Mouse (Mus musculus) heart, embryonic 12.5 days (tissue): ENCODE data around the gene Mxra7. TPM values are rescaled to one million over a fixed set of nuclear protein-coding genes. Genes with fewer than 3 reads are reported as not detected.

ENCODE experiments used
- ATAC-seq: fragments of 200-750 bp; cut with Nextera tagmentation; 2 replicates; pipeline ENCODE4 v1.8.0; 2017; ENCODE audit warnings: moderate TSS enrichment, moderate library complexity; ENCODE audit not compliant: insufficient number of reproducible peaks, low FRiP score
- H3K27ac ChIP-seq: fragments of 300-500 bp; sonication (generic); 2 replicates; pipeline ENCODE4 v1.5.1; 2016; ENCODE audit warnings: mild to moderate bottlenecking, moderate library complexity; ENCODE audit not compliant: poor library complexity, severe bottlenecking
- H3K27me3 ChIP-seq: fragments of 300-500 bp; sonication (generic); replicated peaks from 2 replicates; pipeline ENCODE4 v1.6.1; 2016; ENCODE audit warnings: mild to moderate bottlenecking, moderate library complexity
- H3K36me3 ChIP-seq: fragments of 300-500 bp; sonication (generic); 2 replicates; pipeline ENCODE4 v1.6.1; 2016; ENCODE audit warnings: mild to moderate bottlenecking, moderate library complexity
- H3K4me1 ChIP-seq: fragments of 300-500 bp; sonication (generic); replicated peaks from 2 replicates; pipeline ENCODE4 v1.6.1; 2016; ENCODE audit warnings: mild to moderate bottlenecking
- H3K4me2 ChIP-seq: fragments of 300-500 bp; sonication (generic); 2 replicates; pipeline ENCODE4 v1.6.1; 2016; ENCODE audit warnings: mild to moderate bottlenecking, moderate library complexity
- H3K4me3 ChIP-seq: fragments of 300-500 bp; sonication (generic); 2 replicates; pipeline ENCODE4 v1.5.1; 2016; ENCODE audit warnings: mild to moderate bottlenecking
- H3K9ac ChIP-seq: fragments of 300-500 bp; sonication (generic); 2 replicates; pipeline ENCODE4 v1.6.1; 2016; ENCODE audit warnings: mild to moderate bottlenecking, moderate library complexity
- H3K9me3 ChIP-seq: fragments of 300-500 bp; sonication (generic); replicated peaks from 2 replicates; pipeline ENCODE4 v1.6.1; 2016; ENCODE audit warnings: mild to moderate bottlenecking, moderate library complexity
- WGBS: fragments of 180-500 bp; shearing (Covaris S2); methylation state at CpG from one replicate; pipeline ENCODE4 v1.1.7; 2016; 5-methylcytosine and 5-hydroxymethylcytosine counted together
- polyA plus RNA-seq: library from polyadenylated mRNA; unstranded; fragments of >200 nt; fragmentation: Nextera tagmentation; extraction: Ambion mirVana; gene quantifications from 2 replicates; pipeline ENCODE4 v1.2.1, GENCODE M21; 2016

The Mxra7 gene
- polyA plus RNA-seq, 1 experiment from 2014 or later = 27.0 TPM

- WGBS = 17% methylated on average over 7 of the region's 7 CpGs
- H3K4me1 ChIP-seq = peaks cover 25% of the 10 kb centered on the region
- H3K36me3 ChIP-seq = peaks cover 3% of the 10 kb centered on the region; the same call in 1 of the 2 replicates
- ATAC-seq = no peak
- H3K4me3 ChIP-seq = no peak overlapping the region
- no peaks in the 10 kb centered on the region for H3K9me3 ChIP-seq
- peak overlapping the region; percentile 70 for H3K27ac ChIP-seq
- peaks cover 10% of the 10 kb centered on the region for H3K27me3 ChIP-seq
- H3K9ac ChIP-seq = no peak overlapping the region
- no peak overlapping the region for H3K4me2 ChIP-seq
Measured at GRCm38 (mm10) chr11:116807938-116808606, 19.8 kb downstream of the Mxra7 start.

GRCm38 (mm10) chr11:116807526-116807925 lies 20.3 kb downstream of the Mxra7 start:
- peak overlapping the region; percentile 70 for H3K27ac ChIP-seq
- peaks cover 3% of the 10 kb centered on the region; the same call in 1 of the 2 replicates for H3K36me3 ChIP-seq
- ATAC-seq = no peak
- peaks cover 10% of the 10 kb centered on the region for H3K27me3 ChIP-seq
- H3K4me3 ChIP-seq = no peak overlapping the region
- no peaks in the 10 kb centered on the region for H3K9me3 ChIP-seq
- H3K4me1 ChIP-seq = peaks cover 20% of the 10 kb centered on the region
- H3K4me2 ChIP-seq = no peak overlapping the region
- 85% methylated on average over 3 of the region's 3 CpGs for WGBS
- no peak overlapping the region for H3K9ac ChIP-seq

- no peak overlapping the region for H3K9ac ChIP-seq
- no peak overlapping the region for H3K4me3 ChIP-seq
- peaks cover 3% of the 10 kb centered on the region; the same call in 1 of the 2 replicates for H3K36me3 ChIP-seq
- H3K9me3 ChIP-seq = no peaks in the 10 kb centered on the region
- H3K4me2 ChIP-seq = no peak overlapping the region
- H3K27ac ChIP-seq = peak overlapping the region; percentile 70
- H3K4me1 ChIP-seq = peaks cover 16% of the 10 kb centered on the region
- 0 out of 2 replicates have a peak, but pooled peaks have one; percentile 14 for ATAC-seq
- 51% methylated on average over 7 of the region's 7 CpGs for WGBS
- peaks cover 10% of the 10 kb centered on the region for H3K27me3 ChIP-seq
Measured at GRCm38 (mm10) chr11:116807116-116807515, 20.7 kb downstream of the Mxra7 start.

GRCm38 (mm10) chr11:116806136-116807071 lies 21.4 kb downstream of the Mxra7 start:
- no peak for ATAC-seq
- peak overlapping the region; percentile 61 for H3K27ac ChIP-seq
- peaks cover 10% of the 10 kb centered on the region for H3K27me3 ChIP-seq
- H3K9me3 ChIP-seq = no peaks in the 10 kb centered on the region
- peaks cover 10% of the 10 kb centered on the region for H3K4me1 ChIP-seq
- WGBS = 57% methylated on average over 15 of the region's 15 CpGs
- no peak overlapping the region for H3K4me3 ChIP-seq
- H3K4me2 ChIP-seq = no peak overlapping the region
- peaks cover 3% of the 10 kb centered on the region; the same call in 1 of the 2 replicates for H3K36me3 ChIP-seq
- H3K9ac ChIP-seq = 0 out of 2 replicates have a peak overlapping the region, but pooled peaks have one; percentile 31

- no peak overlapping the region for H3K4me3 ChIP-seq
- H3K27ac ChIP-seq = no peak overlapping the region
- no peaks in the 10 kb centered on the region for H3K27me3 ChIP-seq
- peaks cover 6% of the 10 kb centered on the region for H3K4me1 ChIP-seq
- 76% methylated on average over 5 of the region's 5 CpGs for WGBS
- H3K9ac ChIP-seq = no peak overlapping the region
- H3K9me3 ChIP-seq = no peaks in the 10 kb centered on the region
- no peaks in the 10 kb centered on the region; the same call in 1 of the 2 replicates for H3K36me3 ChIP-seq
- ATAC-seq = no peak
- no peak overlapping the region for H3K4me2 ChIP-seq
Measured at GRCm38 (mm10) chr11:116802709-116803108, 25.1 kb downstream of the Mxra7 start.

- H3K36me3 ChIP-seq = no peaks in the 10 kb centered on the region; the same call in 1 of the 2 replicates
- no peak overlapping the region for H3K27ac ChIP-seq
- ATAC-seq = peak; percentile 26; the same call in 1 of the 2 replicates
- no peaks in the 10 kb centered on the region for H3K27me3 ChIP-seq
- H3K9ac ChIP-seq = no peak overlapping the region
- no peaks in the 10 kb centered on the region for H3K9me3 ChIP-seq
- 58% methylated on average over 5 of the region's 5 CpGs for WGBS
- H3K4me2 ChIP-seq = no peak overlapping the region
- no peak overlapping the region for H3K4me3 ChIP-seq
- peaks cover 3% of the 10 kb centered on the region for H3K4me1 ChIP-seq
Measured at GRCm38 (mm10) chr11:116801106-116801505, 26.7 kb downstream of the Mxra7 start.

- Histone ChIP-seq H3K27me3 (no peaks in the 10 kb centered on the region), H3K9ac (no peak overlapping the region), H3K4me2 (no peak overlapping the region), H3K4me1 (peaks cover 3% of the 10 kb centered on the region), H3K4me3 (no peak overlapping the region), H3K9me3 (no peaks in the 10 kb centered on the region), H3K36me3 (no peaks in the 10 kb centered on the region; the same call in 1 of the 2 replicates), H3K27ac (no peak overlapping the region)
- ATAC-seq = no peak
- 81% methylated on average over 5 of the region's 5 CpGs for WGBS
Measured at GRCm38 (mm10) chr11:116799364-116799763, 28.5 kb downstream of the Mxra7 start.

- no peak overlapping the region for H3K4me3 ChIP-seq
- H3K4me1 ChIP-seq = no peaks in the 10 kb centered on the region
- H3K9me3 ChIP-seq = peaks cover 4% of the 10 kb centered on the region; the same call in 1 of the 2 replicates
- ATAC-seq = no peak
- H3K36me3 ChIP-seq = no peaks in the 10 kb centered on the region
- no peaks in the 10 kb centered on the region for H3K27me3 ChIP-seq
- no peak overlapping the region for H3K9ac ChIP-seq
- H3K4me2 ChIP-seq = no peak overlapping the region
- H3K27ac ChIP-seq = no peak overlapping the region
- 88% methylated on average over 10 of the region's 10 CpGs for WGBS
Measured at GRCm38 (mm10) chr11:116784221-116784620, 43.6 kb downstream of the Mxra7 start.

GRCm38 (mm10) chr11:116782737-116783145 lies 45.1 kb downstream of the Mxra7 start:
- no peak overlapping the region for H3K27ac ChIP-seq
- no peak overlapping the region for H3K4me2 ChIP-seq
- peaks cover 4% of the 10 kb centered on the region; the same call in 1 of the 2 replicates for H3K9me3 ChIP-seq
- 52% methylated on average over 9 of the region's 9 CpGs for WGBS
- H3K9ac ChIP-seq = no peak overlapping the region
- H3K27me3 ChIP-seq = no peaks in the 10 kb centered on the region
- no peaks in the 10 kb centered on the region for H3K4me1 ChIP-seq
- H3K4me3 ChIP-seq = no peak overlapping the region
- peak; percentile 73 for ATAC-seq
- H3K36me3 ChIP-seq = no peaks in the 10 kb centered on the region

GRCm38 (mm10) chr11:116775407-116775806 lies 52.4 kb downstream of the Mxra7 start, which contains the start of gene St6galnac1:
St6galnac1 (minus strand) TSS chr11:116775507.
- Histone ChIP-seq H3K9me3 (no peaks in the 10 kb centered on the region), H3K27ac (no peak within 1 kb of the TSS), H3K4me2 (no peak within 1 kb of the TSS), H3K4me1 (no peaks in the 10 kb centered on the region), H3K4me3 (no peak within 1 kb of the TSS), H3K27me3 (no peaks in the 10 kb centered on the region), H3K36me3 (no peaks in the 10 kb centered on the region), H3K9ac (no peak within 1 kb of the TSS)
- WGBS = 78% methylated on average over 7 of the region's 7 CpGs
- no peak for ATAC-seq

- Histone ChIP-seq H3K9ac (no peak overlapping the region), H3K27me3 (no peaks in the 10 kb centered on the region), H3K4me1 (no peaks in the 10 kb centered on the region), H3K27ac (no peak overlapping the region), H3K9me3 (no peaks in the 10 kb centered on the region), H3K4me2 (no peak overlapping the region), H3K36me3 (no peaks in the 10 kb centered on the region), H3K4me3 (no peak overlapping the region)
- no peak for ATAC-seq
- 46% methylated on average over 2 of the region's 2 CpGs for WGBS
Measured at GRCm38 (mm10) chr11:116773205-116773604, 54.6 kb downstream of the Mxra7 start.
